Mouse (Mus musculus): Measurements from ENCODE around the gene Nr2c1. TPM values are rescaled to one million over a fixed set of nuclear protein-coding genes. Genes with fewer than 3 reads are reported as not detected.

Nr2c1 gene
- total RNA-seq, 2 experiments from 2014 or later, result 7.3 to 8.6 TPM

DNA sequence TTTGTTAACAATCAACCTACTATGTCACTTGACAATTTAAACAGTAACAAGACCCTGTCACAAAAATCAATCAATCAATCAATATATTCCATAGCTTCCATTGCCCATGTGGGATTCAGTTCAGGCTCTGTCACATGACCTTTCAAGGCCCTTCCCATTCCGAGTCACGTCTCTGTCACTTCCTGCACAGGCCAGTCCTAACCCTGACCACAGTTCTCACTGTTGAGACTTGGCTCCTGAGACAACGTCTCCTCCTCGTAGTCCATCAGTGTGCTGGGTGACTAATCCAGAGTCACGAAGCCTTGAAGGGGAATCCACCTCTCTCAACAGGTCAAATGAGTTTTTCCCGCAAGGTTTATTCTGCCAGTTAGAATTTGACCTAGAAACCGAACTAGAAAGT is 26.8 kb downstream of the Nr2c1 start:
- DNase-seq (ENCODE audit: low spot score in 2 of 2), result no peak
- intact Hi-C loops (cut with DNase I), result no loop called here

DNA sequence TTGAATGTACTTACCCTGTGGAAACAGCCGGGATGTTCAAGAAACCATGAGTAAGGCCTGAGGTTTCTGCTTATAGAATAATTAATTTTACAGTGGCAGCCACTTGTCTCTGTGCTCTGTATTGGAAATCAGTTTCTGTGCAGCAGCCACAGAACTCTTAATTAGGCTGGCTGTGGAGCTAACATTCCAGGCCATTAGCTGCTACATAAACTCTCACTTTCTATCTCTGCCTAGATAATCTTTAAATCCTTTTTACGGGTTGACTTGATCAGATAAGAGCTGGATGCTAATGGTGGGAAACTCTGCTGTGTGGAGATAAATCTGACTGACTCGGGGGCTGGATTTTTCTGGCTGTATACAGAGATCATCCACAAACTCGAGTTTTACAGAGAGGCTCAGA is 35.4 kb downstream of the Nr2c1 start:
- DNase-seq (ENCODE audit: low spot score in 2 of 2), result no peak
- intact Hi-C loops (cut with DNase I), result no loop called here

DNA sequence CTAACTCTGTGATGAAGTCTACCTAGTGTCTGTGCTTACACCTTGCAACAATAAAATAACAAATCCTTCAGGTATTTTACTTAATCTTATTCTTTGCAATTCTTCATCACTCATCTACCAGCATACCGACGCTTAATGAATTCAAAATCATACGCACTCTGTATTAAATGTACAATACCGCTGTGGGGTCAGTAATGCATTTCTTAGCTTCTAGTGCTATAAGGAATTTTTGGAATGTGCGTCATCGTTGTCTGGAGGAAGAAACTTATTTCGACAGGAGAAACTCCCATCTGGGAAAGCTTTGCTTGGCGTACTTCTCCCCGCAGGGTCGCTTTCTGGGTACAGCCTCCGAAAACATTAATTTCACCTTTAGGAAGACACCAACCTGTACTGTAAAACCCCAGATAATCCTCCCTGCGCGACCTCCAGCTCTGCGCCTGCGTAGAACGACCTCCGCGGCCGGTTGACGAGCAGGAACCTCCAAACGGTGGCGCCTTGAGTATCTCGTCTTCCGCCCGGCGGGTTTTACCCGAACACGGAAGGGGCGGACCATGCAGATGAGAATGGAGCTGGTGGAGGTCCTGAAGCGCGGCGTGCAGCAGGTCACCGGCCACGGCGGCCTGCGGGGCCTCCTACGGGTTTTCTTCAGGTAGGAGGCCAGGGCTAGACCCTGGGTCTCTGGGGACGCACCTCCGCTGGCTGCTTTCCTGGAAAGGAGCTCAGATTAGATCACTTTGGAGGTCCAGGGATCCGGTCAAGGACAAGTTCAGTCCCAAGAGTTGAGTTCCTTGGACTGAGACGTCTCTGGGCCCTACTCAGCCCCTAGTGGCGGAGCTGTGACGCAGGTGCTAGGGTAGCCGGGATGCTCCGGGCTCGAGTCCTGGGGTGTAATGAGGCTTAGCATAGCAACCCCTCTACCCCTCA is 50.9 kb downstream of the Nr2c1 start, which contains the start of gene Ndufa12:
Ndufa12 (plus strand) TSS at position 239 of the 924 bp plus-strand sequence.
- intact Hi-C loops (cut with DNase I), result loop anchor here (1.0 kb wide), 1 partner anchor 51 kb away; no protein-coding TSS in a partner anchor
- peak; percentile 96 for DNase-seq (ENCODE audit: low spot score in 2 of 2)

DNA sequence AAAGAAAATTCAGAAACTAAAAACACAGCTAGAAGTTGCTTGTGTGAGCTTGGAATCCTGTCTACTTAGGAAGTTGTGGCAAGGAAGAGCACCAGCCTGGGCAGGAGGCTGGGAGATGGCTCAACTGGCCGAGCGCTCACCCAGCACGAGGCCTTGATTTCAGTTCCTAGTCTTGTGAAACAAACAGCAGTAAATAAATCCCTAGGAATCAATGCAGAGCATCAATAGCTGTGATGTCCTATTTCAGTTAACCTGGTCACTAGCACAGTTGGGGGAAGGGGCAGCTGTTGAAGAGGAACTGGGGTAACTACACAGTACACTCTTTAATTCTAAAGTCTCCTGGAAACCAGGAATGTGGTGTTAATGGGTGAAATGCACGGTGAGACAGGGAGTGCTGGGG is 57.1 kb downstream of the Nr2c1 start:
- DNase-seq (ENCODE audit: low spot score in 2 of 2), result no peak
- intact Hi-C loops (cut with DNase I), result no loop called here

DNA sequence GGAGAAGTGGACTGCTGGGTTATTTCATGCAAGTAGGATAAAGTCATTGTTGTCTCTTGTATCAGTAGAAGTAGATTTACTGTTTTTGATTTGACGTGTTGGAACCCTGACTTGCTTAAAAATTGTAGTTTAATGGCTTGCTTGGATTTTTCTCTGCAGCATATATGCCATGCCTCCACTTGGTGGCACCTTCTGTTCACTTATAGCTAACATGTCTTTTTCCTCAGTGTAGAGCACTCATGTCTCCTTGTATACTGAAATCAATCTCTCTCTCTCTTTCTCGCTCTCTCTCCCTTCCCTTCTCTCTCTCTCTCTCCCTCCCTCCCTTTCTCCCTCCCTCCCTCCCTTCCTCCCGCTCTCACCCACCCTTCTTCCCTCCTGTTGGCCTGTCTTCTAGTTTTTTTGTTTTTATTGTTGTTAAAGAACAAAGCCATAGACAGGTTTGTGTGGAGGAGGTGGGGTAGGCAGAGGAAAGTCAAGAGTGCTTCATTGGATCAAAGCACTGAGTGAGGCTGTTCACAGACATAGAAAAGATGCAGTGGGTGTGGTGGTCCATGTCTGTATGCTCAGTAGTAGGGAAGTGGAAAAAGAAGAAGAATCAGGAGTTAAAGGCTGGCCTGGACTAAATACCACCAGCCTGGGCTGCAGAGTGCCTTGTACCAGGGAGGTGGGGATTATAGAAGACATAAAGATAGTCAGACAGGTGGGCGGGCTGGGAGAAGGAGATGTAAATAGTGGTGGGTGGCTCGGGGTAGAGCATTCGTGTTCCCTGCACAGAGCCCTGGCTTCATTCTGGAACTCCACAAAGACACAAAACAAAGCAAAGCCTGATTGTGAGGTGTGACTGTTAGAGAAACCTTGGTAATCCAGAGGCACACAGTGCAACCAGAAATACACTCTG is 63.1 kb downstream of the Nr2c1 start:
- DNase-seq (ENCODE audit: low spot score in 2 of 2), result peak in 1 of 2 experiments; percentile 33
- intact Hi-C loops (cut with DNase I), result loop anchor here (5.0 kb wide), 2 partner anchors 196 to 396 kb away; no protein-coding TSS in a partner anchor

DNA sequence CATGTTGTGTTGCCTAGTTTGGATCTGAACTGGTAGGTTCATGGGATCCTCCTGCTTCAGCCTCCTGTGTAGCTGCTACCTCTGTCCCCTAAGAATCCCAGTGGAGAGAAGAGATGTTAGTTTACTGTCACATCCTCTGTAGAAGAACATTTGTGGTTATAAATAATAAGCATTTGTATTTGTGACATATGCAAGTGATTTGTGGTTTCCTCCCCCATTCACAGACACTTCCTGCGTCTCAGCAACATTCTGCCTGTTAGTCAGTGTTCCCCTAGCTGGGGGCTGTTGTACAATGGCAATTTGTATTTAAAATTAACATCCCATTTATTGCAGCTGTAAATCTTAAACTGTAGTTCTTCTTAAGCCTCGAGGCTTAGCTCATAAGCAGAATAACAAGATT is 63.9 kb downstream of the Nr2c1 start:
- intact Hi-C loops (cut with DNase I), result loop anchor here (5.0 kb wide), 2 partner anchors 196 to 396 kb away; no protein-coding TSS in a partner anchor
- no peak for DNase-seq (ENCODE audit: low spot score in 2 of 2)

DNA sequence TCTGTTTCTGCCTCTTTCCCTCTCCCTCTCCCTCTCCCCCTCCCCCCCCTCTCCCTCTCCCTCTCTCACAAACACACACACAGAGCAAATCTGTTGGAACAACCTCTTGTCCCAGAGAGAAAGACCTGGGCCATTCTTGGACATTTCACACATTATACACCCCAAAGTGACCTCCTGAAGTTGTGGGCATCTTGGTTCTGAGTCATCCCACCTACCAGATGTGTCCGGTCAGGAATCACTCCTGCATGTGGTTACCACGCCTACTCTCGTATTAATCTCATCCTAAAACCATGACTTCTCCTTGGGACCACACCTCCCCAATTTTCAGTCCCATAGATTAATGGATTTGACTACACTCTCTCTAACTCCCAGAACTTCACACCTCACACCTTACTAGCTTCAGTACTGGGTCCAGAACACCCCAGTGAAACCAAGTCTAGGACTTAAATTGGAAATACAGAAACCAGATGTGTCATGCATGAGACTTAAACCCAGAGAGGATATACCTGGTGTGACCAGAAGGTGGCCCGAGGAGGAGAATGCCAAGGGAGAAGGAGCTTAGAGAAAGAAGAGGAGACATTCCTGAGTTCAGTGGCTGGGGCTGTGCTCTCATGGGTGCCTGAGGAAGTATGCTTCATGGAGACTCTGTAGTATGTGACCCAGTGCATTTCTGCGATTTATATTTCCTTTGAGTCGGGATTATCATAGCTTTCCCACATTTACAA is 77.4 kb downstream of the Nr2c1 start:
- intact Hi-C loops (cut with DNase I), result no loop called here
- DNase-seq (ENCODE audit: low spot score in 2 of 2), result no peak

DNA sequence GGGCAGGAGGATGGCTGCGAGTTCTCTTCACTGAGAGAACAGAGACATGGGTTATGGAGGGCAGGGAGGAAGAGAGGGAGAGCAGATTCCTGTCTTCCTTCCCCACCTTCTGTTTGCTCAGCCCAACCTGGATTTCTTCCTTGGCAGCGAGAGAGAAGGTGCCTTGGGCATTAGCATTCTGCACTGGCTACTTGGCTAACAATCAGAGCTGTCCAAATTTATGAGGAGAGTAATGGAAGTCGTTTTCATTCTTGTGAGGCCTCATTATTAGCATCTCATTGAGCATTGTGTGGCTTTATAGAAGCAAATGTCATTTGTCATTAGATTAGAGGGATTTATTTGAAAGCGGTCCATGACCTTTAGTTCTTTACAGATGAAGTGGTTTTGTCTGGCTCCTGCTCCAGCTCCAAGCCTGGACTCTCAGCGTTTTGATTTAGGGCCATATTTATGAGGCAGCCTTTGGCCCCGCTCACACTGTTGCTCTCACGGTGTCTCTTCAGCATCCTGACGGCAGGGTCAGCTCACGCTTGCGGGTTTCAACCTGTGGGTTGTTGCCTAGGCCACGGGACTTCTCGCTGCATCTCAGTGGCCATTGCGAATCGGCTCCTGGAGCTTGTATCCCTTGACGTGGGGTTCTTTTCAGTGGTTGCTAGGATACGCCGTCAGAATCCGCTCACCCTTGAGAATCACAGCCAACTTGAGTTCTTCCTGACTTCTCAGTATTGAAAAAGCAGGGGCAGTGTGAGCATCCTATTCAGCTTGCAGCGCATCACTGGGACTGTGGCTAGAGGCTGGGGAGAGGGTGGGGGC is 82.6 kb downstream of the Nr2c1 start:
- intact Hi-C loops (cut with DNase I), result no loop called here
- DNase-seq (ENCODE audit: low spot score in 2 of 2), result peak; percentile 32 to 34

DNA sequence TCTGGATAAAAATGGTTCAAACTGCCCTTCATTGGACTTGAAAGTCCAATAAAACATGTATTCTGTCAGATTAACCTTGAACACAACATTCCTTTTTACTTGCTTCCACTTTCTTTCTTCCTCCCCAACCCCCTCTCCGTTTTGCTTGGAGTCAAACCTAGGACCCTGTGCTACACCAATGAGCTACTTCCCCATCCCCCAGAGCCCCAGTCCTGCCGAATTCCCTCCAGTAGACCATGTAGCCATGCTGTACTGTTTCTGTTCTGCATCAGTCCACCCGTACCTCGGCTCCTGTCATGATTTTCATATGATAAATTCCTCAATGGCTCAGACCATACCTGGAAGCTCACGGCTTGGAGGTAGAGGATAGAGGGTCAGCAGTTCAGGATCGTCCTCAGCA is 83.2 kb downstream of the Nr2c1 start:
- intact Hi-C loops (cut with DNase I), result no loop called here
- no peak for DNase-seq (ENCODE audit: low spot score in 2 of 2)

DNA sequence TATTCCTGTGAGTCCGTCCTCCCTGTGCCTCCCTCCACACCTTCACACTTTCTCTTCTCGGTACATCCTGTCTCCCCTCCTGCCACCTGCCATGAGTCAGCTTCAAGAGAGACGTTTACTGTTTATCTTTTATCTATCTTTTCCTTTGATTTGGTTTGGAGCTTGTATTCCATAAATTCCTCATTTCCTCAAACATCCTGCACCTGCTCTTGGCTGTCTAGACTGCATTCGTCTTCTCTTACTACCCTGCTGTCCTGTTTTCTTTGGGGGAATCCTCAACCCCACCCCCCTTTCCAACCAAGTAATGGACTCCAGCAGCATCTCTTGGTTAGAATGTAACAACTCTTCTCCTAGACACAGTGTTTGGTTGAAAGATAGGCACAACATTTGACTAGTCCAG is 87.4 kb downstream of the Nr2c1 start:
- intact Hi-C loops (cut with DNase I), result no loop called here
- no peak for DNase-seq (ENCODE audit: low spot score in 2 of 2)

DNA sequence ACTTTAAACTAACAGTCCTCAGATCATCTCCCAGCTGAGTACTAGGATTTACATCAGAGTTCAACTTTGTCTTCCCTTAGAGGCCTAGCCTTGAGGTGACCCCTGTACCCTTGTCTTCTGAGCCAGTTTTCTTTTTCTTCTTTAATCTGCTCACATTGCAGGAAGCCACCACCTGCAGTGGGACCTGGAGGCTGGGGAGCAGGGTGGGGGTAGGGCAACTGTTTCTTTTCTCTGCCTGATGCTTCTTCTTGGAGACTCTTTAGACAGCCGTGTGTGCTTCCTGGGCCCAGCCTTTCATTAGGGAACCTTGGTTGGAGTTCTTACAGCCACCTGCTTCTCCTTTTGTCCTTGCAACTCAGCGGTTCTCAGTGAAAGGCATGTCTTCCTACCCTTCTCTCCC is 93.5 kb downstream of the Nr2c1 start:
- intact Hi-C loops (cut with DNase I), result no loop called here
- no peak for DNase-seq (ENCODE audit: low spot score in 2 of 2)

Other genes with a start within 250 kb of the Nr2c1 start
- 10 to 100 TPM; 76.5 to 81.5 TPM for gene Vezt, start 112.2 kb upstream of the Nr2c1 start, total RNA-seq (2021)
- gene Fgd6, start 112.0 kb upstream of the Nr2c1 start, total RNA-seq (2021), result 10 to 100 TPM in 1 of 2 experiments, 1 to 10 TPM in 1; 9.7 to 11.8 TPM
- gene Ndufa12, start 50.7 kb downstream of the Nr2c1 start, total RNA-seq (2021), result 100 to 1,000 TPM; 232 to 233 TPM
- gene Gm4792, start 150.7 kb downstream of the Nr2c1 start, total RNA-seq (2021), result not detected
- 10 to 100 TPM; 23.2 to 24.5 TPM for gene Tmcc3, start 163.9 kb downstream of the Nr2c1 start, total RNA-seq (2021)